In the genomic region with DNA sequence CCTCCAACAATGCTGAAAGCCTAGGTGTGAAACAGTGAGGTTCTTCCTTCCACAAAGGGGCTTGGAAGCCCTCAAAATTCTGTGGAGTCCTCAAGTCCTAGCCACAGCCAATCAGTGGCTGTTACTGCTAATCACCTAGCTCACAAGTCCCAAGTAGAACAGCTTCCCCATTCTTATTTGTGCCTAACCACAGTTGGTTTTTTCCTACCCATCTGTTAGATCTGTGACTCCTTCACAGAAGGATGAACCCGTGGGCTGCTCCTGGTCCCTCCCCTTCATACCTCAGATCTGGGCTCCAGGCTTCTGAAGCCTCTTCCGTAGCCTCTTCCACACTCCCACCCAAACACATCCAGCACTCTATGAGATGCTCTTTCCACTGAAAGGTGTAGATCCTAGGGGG, we compare ENCODE assay signal across 38 mouse cellular contexts. TPM values are rescaled to one million over a fixed set of nuclear protein-coding genes. Genes with fewer than 3 reads are reported as not detected.
A peak's percentile ranks its signal among the peaks of the same experiment; 100 is the strongest.
DNase-seq lines count a peak whose midpoint lies in the region; ATAC-seq and TF ChIP-seq lines count a peak whose summit lies in the region.
"Had no signal": no experiment of that assay in that cellular context is flagged by ENCODE, and none has a peak within 500 bp of the region (broad histone marks: within the 10 kb centered on the region; RNA-seq: fewer than 3 reads in every experiment).

No protein-coding gene starts in this region.

- H3K27ac ChIP-seq in heart, postnatal 0 days (ENCODE audit: low read depth) = peak overlapping the region; percentile 50; the same call in 1 of the 2 replicates
- H3K27ac ChIP-seq in bone marrow macrophage, adult 2 months (ENCODE audit: insufficient read depth, low read depth, low read length) = peak overlapping the region; percentile 15
- H3K27ac ChIP-seq in macrophage = peak overlapping the region; percentile 19
- H3K27ac ChIP-seq: embryonic facial prominence, embryonic 13.5 days; forebrain, embryonic 13.5 days; hindbrain, embryonic 14.5 days; layer of hippocampus, adult 2 months; limb, embryonic 12.5 days; midbrain, embryonic 15.5 days; neural tube, embryonic 12.5 days had no signal

- H3K79me2 ChIP-seq in macrophage (ENCODE audit: inconsistent target) = no peaks in the 10 kb centered on the region

- no peak for ATAC-seq in heart, postnatal 0 days (ENCODE audit: insufficient read depth, low read depth)
- ATAC-seq: activated CD4-positive, CD25-positive, alpha-beta regulatory T cell, adult 4 months; CD4-positive, CD25-positive, alpha-beta regulatory T cell, adult 4 months; forebrain, embryonic 13.5 days; liver, postnatal 0 days; midbrain, embryonic 15.5 days had no signal

- no peaks in the 10 kb centered on the region for H3K27me3 ChIP-seq in heart, postnatal 0 days (ENCODE audit: control insufficient read depth, insufficient read depth, low read length)
- H3K27me3 ChIP-seq: embryonic facial prominence, embryonic 13.5 days; forebrain, embryonic 13.5 days; limb, embryonic 12.5 days; midbrain, embryonic 15.5 days; neural tube, embryonic 12.5 days had no signal

- no peaks in the 10 kb centered on the region for H3K36me3 ChIP-seq in heart, postnatal 0 days (replicated peaks; ENCODE audit: control insufficient read depth, insufficient read depth, low read length)
- H3K36me3 ChIP-seq in macrophage (ENCODE audit: inconsistent target) = no peaks in the 10 kb centered on the region

- peak; percentile 4 for DNase-seq in adrenal gland, postnatal 14 days
- DNase-seq in adrenal gland, postnatal 25 days = no peak
- DNase-seq in heart, postnatal 0 days (ENCODE audit: low spot score) = no peak
- no peak for DNase-seq in heart, adult 18-20 months
- DNase-seq in spleen, adult 18-20 months = no peak
- no peak for DNase-seq in layer of hippocampus, adult 11-12 months (ENCODE audit: low spot score)
- DNase-seq: adrenal gland, adult 8-10 months; cerebellum, adult 11 months; cerebellum, postnatal 25 days; embryo, embryonic 11 days; gastrocnemius, postnatal 14 days; heart, postnatal 10 days; kidney, adult 2 months; kidney, postnatal 10 days; liver, postnatal 0 days; lung, postnatal 10 days; right cerebral cortex, postnatal 25 days; thymus, adult 18-20 months; thymus, postnatal 36 days had no signal

- no peak overlapping the region for H3K9ac ChIP-seq in heart, postnatal 0 days (replicated peaks; ENCODE audit: low read depth, low read length)
- H3K9ac ChIP-seq: embryonic facial prominence, embryonic 13.5 days; forebrain, embryonic 13.5 days; hindbrain, embryonic 14.5 days; limb, embryonic 12.5 days; liver, postnatal 0 days; midbrain, embryonic 15.5 days; neural tube, embryonic 12.5 days had no signal

- 57% methylated on average over 2 of the region's 2 CpGs for WGBS in heart, postnatal 0 days
- WGBS in macrophage (ENCODE audit: missing documents) = 38% methylated on average over 2 of the region's 2 CpGs

- no peak for TF ChIP-seq CTCF in heart, postnatal 0 days (IDR thresholded peaks at IDR 0.05; ENCODE audit: low read depth)
- no peak for TF ChIP-seq CTCF in bone marrow macrophage, adult 2 months (IDR thresholded peaks at IDR 0.05; ENCODE audit: low read depth, low read length)

- no peak overlapping the region for H3K4me3 ChIP-seq in heart, postnatal 0 days (ENCODE audit: low read depth, low read length)
- H3K4me3 ChIP-seq in bone marrow macrophage, adult 2 months (ENCODE audit: insufficient read depth, low read length) = no peak overlapping the region
- H3K4me3 ChIP-seq in macrophage (ENCODE audit: inconsistent target) = no peak overlapping the region
- H3K4me3 ChIP-seq: embryonic facial prominence, embryonic 13.5 days; erythroblast, embryonic 14.5 days; forebrain, embryonic 13.5 days; layer of hippocampus, adult 2 months; limb, embryonic 12.5 days; midbrain, embryonic 15.5 days; neural tube, embryonic 12.5 days had no signal

- no peak for TF ChIP-seq POLR2A in bone marrow macrophage, adult 2 months (IDR thresholded peaks at IDR 0.05; ENCODE audit: borderline replicate concordance, low read depth, low read length)

- H3K4me2 ChIP-seq in heart, postnatal 0 days (ENCODE audit: low read depth, low read length) = no peak overlapping the region
- H3K4me2 ChIP-seq: embryonic facial prominence, embryonic 13.5 days; forebrain, embryonic 13.5 days; hindbrain, embryonic 14.5 days; limb, embryonic 12.5 days; liver, embryonic 11.5 days; midbrain, embryonic 15.5 days; neural tube, embryonic 12.5 days had no signal

- H3K9me3 ChIP-seq in heart, postnatal 0 days (replicated peaks; ENCODE audit: control insufficient read depth, low read length) = no peaks in the 10 kb centered on the region
- H3K9me3 ChIP-seq: embryonic facial prominence, embryonic 13.5 days; forebrain, embryonic 13.5 days; limb, embryonic 12.5 days; midbrain, embryonic 15.5 days; neural tube, embryonic 12.5 days had no signal

- H3K4me1 ChIP-seq in heart, postnatal 0 days (ENCODE audit: control insufficient read depth, insufficient read depth) = peaks cover 28% of the 10 kb centered on the region
- peaks cover 71% of the 10 kb centered on the region for H3K4me1 ChIP-seq in bone marrow macrophage, adult 2 months (ENCODE audit: control insufficient read depth, insufficient read depth, low read length)
- H3K4me1 ChIP-seq: midbrain, embryonic 15.5 days had no signal

- no peak for TF ChIP-seq EP300 in heart, postnatal 0 days (IDR thresholded peaks at IDR 0.05; ENCODE audit: low read depth)

RNA-seq across cellular contexts. Expression of a gene that starts 24.7 kb away (rescaled TPM):
- total RNA-seq in adrenal gland, postnatal 14 days (2021) = 0.56 and 0.74 TPM in 2 replicates
- 0.94 and 1.9 TPM in 2 replicates for total RNA-seq in adrenal gland, postnatal 25 days (2021)
- 1.3 TPM in 1 of 2 replicates, not detected in the other for total RNA-seq in heart, postnatal 0 days (2014; rRNA removed; ENCODE audit: low replicate concordance)
- 0.04 TPM in 1 of 2 replicates, not detected in the other for polyA plus RNA-seq in heart, postnatal 0 days (2015; fragmentation: Nextera tagmentation; extraction: Ambion mirVana)
- total RNA-seq in heart, adult 18-20 months (2021) = not detected
- polyA plus RNA-seq in bone marrow macrophage, adult 2 months (2012; ENCODE audit: insufficient read depth, insufficient read length, missing spikeins) = not detected in 2 replicates
- 1 to 10 TPM in 6 of 26 experiments, under 1 TPM in 12, not detected in 8; 0.19 to 2.0 (median 0.68) TPM for total RNA-seq in macrophage (2018; cell fraction: chromatin; rRNA removed)
- under 1 TPM in 5 of 26 experiments, not detected in 21; 0.03 to 0.13 (median 0.10) TPM for total RNA-seq in macrophage (2018; cell fraction: cytosol; rRNA removed)
- 1 to 10 TPM in 5 of 26 experiments, under 1 TPM in 14, not detected in 7; 0.16 to 1.2 (median 0.54) TPM for total RNA-seq in macrophage (2018; cell fraction: nucleus; rRNA removed)
- polyA plus RNA-seq in macrophage (2018) = not detected in 3 replicates
- total RNA-seq: heart, adult 8-10 months; megakaryocyte-erythroid progenitor cell, adult 5-6 weeks had no signal
- polyA plus RNA-seq: activated CD4-positive, CD25-positive, alpha-beta regulatory T cell, adult 4 months; CD4-positive, CD25-positive, alpha-beta regulatory T cell, adult 4 months; erythroblast, embryonic 14.5 days; intestine, embryonic 14.5 days; liver, embryonic 11.5 days; liver, postnatal 0 days had no signal

RNA-seq across cellular contexts. Expression of a gene that starts 37.9 kb away (rescaled TPM):
- total RNA-seq in adrenal gland, postnatal 14 days (2021) = not detected in 2 replicates
- total RNA-seq in adrenal gland, postnatal 25 days (2021) = not detected in 2 replicates
- not detected in 2 replicates for total RNA-seq in heart, postnatal 0 days (2014; rRNA removed; ENCODE audit: low replicate concordance)
- polyA plus RNA-seq in heart, postnatal 0 days (2015; fragmentation: Nextera tagmentation; extraction: Ambion mirVana) = not detected in 2 replicates
- total RNA-seq in heart, adult 18-20 months (2021) = not detected
- not detected in 2 replicates for polyA plus RNA-seq in bone marrow macrophage, adult 2 months (2012; ENCODE audit: insufficient read depth, insufficient read length, missing spikeins)
- total RNA-seq in macrophage (2018; cell fraction: chromatin; rRNA removed) = 1 to 10 TPM in 1 of 26 experiments, not detected in 25; 1.4 TPM
- under 1 TPM in 3 of 26 experiments, not detected in 23; 0.14 to 0.42 (median 0.19) TPM for total RNA-seq in macrophage (2018; cell fraction: cytosol; rRNA removed)
- under 1 TPM in 1 of 26 experiments, not detected in 25; 0.76 TPM for total RNA-seq in macrophage (2018; cell fraction: nucleus; rRNA removed)
- not detected in 3 replicates for polyA plus RNA-seq in macrophage (2018)
- total RNA-seq: ES-E14; gastrocnemius, postnatal 14 days; heart, adult 8-10 months; heart, postnatal 10 days; layer of hippocampus, adult 2 months; layer of hippocampus, postnatal 25 days; megakaryocyte-erythroid progenitor cell, adult 5-6 weeks had no signal
- polyA plus RNA-seq: CD4-positive, CD25-positive, alpha-beta regulatory T cell, adult 4 months; embryonic facial prominence, embryonic 13.5 days; erythroblast, embryonic 14.5 days; forebrain, embryonic 13.5 days; hindbrain, embryonic 14.5 days; intestine, embryonic 14.5 days; kidney, adult 2 months; limb, embryonic 12.5 days; liver, embryonic 11.5 days; liver, postnatal 0 days; midbrain, embryonic 15.5 days; neural tube, embryonic 12.5 days; stomach, embryonic 16.5 days had no signal

RNA-seq across cellular contexts. Expression of a gene that starts 53.6 kb away (rescaled TPM):
- 15.4 and 16.5 TPM in 2 replicates for total RNA-seq in adrenal gland, postnatal 14 days (2021)
- total RNA-seq in adrenal gland, postnatal 25 days (2021) = 19.2 and 22.2 TPM in 2 replicates
- 17.8 and 25.8 TPM in 2 replicates for total RNA-seq in heart, postnatal 0 days (2014; rRNA removed; ENCODE audit: low replicate concordance)
- 13.3 and 13.5 TPM in 2 replicates for polyA plus RNA-seq in heart, postnatal 0 days (2015; fragmentation: Nextera tagmentation; extraction: Ambion mirVana)
- 1 to 10 TPM; 6.5 to 7.4 TPM for total RNA-seq in heart, adult 18-20 months (2021)
- 6.0 and 9.3 TPM in 2 replicates for polyA plus RNA-seq in bone marrow macrophage, adult 2 months (2012; ENCODE audit: insufficient read depth, insufficient read length, missing spikeins)
- total RNA-seq in macrophage (2018; cell fraction: chromatin; rRNA removed) = 10 to 100 TPM in 25 of 26 experiments, 1 to 10 TPM in 1; 7.8 to 51.2 (median 33.7) TPM
- 1 to 10 TPM; 4.5 to 8.2 (median 6.4) TPM for total RNA-seq in macrophage (2018; cell fraction: cytosol; rRNA removed)
- total RNA-seq in macrophage (2018; cell fraction: nucleus; rRNA removed) = 10 to 100 TPM in 20 of 26 experiments, 1 to 10 TPM in 6; 5.9 to 35.6 (median 13.3) TPM
- 3.6 to 9.3 TPM (median 6.3 TPM) in 3 replicates for polyA plus RNA-seq in macrophage (2018)

RNA-seq across cellular contexts. Expression of a gene that starts 53.7 kb away (rescaled TPM):
- total RNA-seq in adrenal gland, postnatal 14 days (2021) = 4.1 and 4.6 TPM in 2 replicates
- total RNA-seq in adrenal gland, postnatal 25 days (2021) = 4.0 and 4.8 TPM in 2 replicates
- 1.2 and 1.5 TPM in 2 replicates for total RNA-seq in heart, postnatal 0 days (2014; rRNA removed; ENCODE audit: low replicate concordance)
- polyA plus RNA-seq in heart, postnatal 0 days (2015; fragmentation: Nextera tagmentation; extraction: Ambion mirVana) = 3.4 and 4.8 TPM in 2 replicates
- total RNA-seq in heart, adult 18-20 months (2021) = 1 to 10 TPM in 1 of 2 experiments, under 1 TPM in 1; 0.79 to 1.1 TPM
- polyA plus RNA-seq in bone marrow macrophage, adult 2 months (2012; ENCODE audit: insufficient read depth, insufficient read length, missing spikeins) = 12.0 and 13.8 TPM in 2 replicates
- 10 to 100 TPM in 16 of 26 experiments, 1 to 10 TPM in 10; 1.9 to 39.9 (median 14.4) TPM for total RNA-seq in macrophage (2018; cell fraction: chromatin; rRNA removed)
- 1 to 10 TPM; 1.4 to 7.7 (median 4.6) TPM for total RNA-seq in macrophage (2018; cell fraction: cytosol; rRNA removed)
- 10 to 100 TPM in 13 of 26 experiments, 1 to 10 TPM in 13; 1.5 to 33.5 (median 10.7) TPM for total RNA-seq in macrophage (2018; cell fraction: nucleus; rRNA removed)
- polyA plus RNA-seq in macrophage (2018) = 4.7 to 9.4 TPM (median 5.9 TPM) in 3 replicates
